Mouse (Mus musculus) heart, adult 8-10 months (tissue): ENCODE results near the gene Mup13. TPM values are rescaled to one million over a fixed set of nuclear protein-coding genes. Genes with fewer than 3 reads are reported as not detected.
"Not testable (repeated sequence)": the region's sequence is repeated elsewhere in the genome, so short reads cannot be mapped to it uniquely, and the experiment has no call there.

Source experiments
- DNase-seq: peaks from one replicate; pipeline ENCODE4 v3.0.0; 2022; ENCODE audit warnings: low spot score
- total RNA-seq, 4 experiments: library from RNA; stranded (reverse); gene quantifications; 2 replicates each; pipeline ENCODE4 v1.2.4; 2022

The Mup13 gene
- not detected for total RNA-seq

DNA sequence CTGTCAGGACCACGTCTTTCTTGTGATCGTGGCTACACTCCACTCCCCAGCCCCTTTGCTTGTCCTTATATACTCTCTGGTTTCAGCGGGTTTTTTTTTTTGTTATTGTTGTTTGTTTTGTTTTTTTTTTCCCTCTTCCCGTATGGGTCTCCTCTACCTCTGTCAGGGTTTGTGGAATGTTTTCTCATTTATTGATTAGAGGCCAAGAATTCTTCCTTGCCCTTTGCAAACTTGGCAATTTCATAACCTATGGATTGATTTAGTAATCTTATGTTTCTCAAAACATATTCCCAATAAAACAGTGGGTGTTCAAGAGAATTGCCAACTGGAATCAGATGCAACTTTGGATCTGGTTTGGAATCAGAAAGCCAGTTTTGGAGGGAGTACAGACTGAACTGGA lies at the start of gene Mup13:
Gene Mup13 (minus strand): TSS at position 101 of the 400 bp plus-strand sequence.
- DNase-seq: not testable (repeated sequence)

Other genes starting within 250 kb of the Mup13 start
- gene Mup14, start 75.7 kb upstream of the Mup13 start, total RNA-seq: not detected
- gene Mup15, start 211.5 kb upstream of the Mup13 start, total RNA-seq: not detected